Mouse (Mus musculus): ENCODE results near the gene Carmil3. TPM values are rescaled to one million over a fixed set of nuclear protein-coding genes. Genes with fewer than 3 reads are reported as not detected.

Carmil3 gene
- polyA plus RNA-seq, 1 experiment from 2014 or later, result 1.8 TPM

DNA sequence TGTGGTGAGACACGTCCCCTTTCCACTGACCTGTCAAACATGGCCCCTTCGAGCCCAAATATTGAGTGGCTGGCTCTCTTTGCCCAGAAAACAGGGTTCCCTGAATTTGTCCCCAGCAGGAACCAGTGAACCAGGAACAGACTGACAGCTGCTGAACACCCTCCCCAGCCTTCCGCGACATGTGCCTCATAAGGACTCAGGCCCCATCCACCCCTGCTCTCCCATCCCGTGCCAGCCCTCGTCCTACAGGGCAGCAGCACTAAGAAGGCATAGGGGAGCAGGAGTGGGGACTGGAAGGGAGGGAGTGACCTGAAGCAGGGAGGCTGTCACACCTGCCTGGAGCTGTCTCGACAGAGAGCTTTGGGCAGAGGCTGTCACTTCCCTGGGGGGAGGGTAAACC, 17.4 kb downstream of the Carmil3 start:
- H3K9ac ChIP-seq (ENCODE audit: low read length), result no peak overlapping the region; the same call in 1 of the 2 replicates
- 50% methylated on average over 7 of the region's 7 CpGs for WGBS
- H3K4me3 ChIP-seq (replicated peaks; ENCODE audit: low read length), result no peak overlapping the region
- H3K27me3 ChIP-seq (ENCODE audit: control insufficient read depth, insufficient read depth, low read length), result peaks cover 10% of the 10 kb centered on the region
- H3K36me3 ChIP-seq (ENCODE audit: control insufficient read depth, insufficient read depth, low read length), result no peaks in the 10 kb centered on the region
- ATAC-seq (ENCODE audit: insufficient read depth, low FRiP score), result no peak
- no peak overlapping the region for H3K4me2 ChIP-seq (ENCODE audit: low read depth, low read length)
- no peak overlapping the region for H3K27ac ChIP-seq (ENCODE audit: low read length)
- H3K4me1 ChIP-seq (ENCODE audit: control insufficient read depth, insufficient read depth, low read length), result peaks cover 5% of the 10 kb centered on the region; the same call in 1 of the 2 replicates
- no peaks in the 10 kb centered on the region for H3K9me3 ChIP-seq (replicated peaks; ENCODE audit: control insufficient read depth, low read length)

DNA sequence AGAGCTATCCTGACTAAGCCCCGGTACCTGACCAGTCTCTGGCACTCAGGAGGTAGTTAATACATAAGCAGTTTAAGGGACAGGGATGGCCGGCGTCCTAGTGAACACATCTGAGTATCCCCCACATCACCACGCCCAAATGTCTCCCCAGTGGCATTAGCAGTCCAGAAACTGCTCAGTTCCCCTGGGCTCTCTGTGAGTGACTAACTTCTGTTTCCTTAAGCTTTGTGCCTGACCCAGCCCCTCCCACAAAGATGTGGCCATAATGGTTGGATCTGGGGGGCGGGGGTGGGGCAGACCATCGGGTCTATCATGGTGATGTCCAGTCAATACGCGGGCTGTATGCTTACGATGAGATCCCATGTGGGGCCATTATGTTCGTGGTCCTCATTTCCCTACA, 19.1 kb downstream of the Carmil3 start:
- no peak overlapping the region for H3K4me2 ChIP-seq (ENCODE audit: low read depth, low read length)
- H3K4me3 ChIP-seq (replicated peaks; ENCODE audit: low read length), result no peak overlapping the region
- no peaks in the 10 kb centered on the region for H3K36me3 ChIP-seq (ENCODE audit: control insufficient read depth, insufficient read depth, low read length)
- H3K9ac ChIP-seq (ENCODE audit: low read length), result no peak overlapping the region
- H3K27me3 ChIP-seq (ENCODE audit: control insufficient read depth, insufficient read depth, low read length), result peaks cover 10% of the 10 kb centered on the region
- no peak for ATAC-seq (ENCODE audit: insufficient read depth, low FRiP score)
- H3K4me1 ChIP-seq (ENCODE audit: control insufficient read depth, insufficient read depth, low read length), result peaks cover 5% of the 10 kb centered on the region; the same call in 1 of the 2 replicates
- no peak overlapping the region for H3K27ac ChIP-seq (ENCODE audit: low read length)
- WGBS, result 79% methylated on average over 10 of the region's 10 CpGs
- no peaks in the 10 kb centered on the region for H3K9me3 ChIP-seq (replicated peaks; ENCODE audit: control insufficient read depth, low read length)

DNA sequence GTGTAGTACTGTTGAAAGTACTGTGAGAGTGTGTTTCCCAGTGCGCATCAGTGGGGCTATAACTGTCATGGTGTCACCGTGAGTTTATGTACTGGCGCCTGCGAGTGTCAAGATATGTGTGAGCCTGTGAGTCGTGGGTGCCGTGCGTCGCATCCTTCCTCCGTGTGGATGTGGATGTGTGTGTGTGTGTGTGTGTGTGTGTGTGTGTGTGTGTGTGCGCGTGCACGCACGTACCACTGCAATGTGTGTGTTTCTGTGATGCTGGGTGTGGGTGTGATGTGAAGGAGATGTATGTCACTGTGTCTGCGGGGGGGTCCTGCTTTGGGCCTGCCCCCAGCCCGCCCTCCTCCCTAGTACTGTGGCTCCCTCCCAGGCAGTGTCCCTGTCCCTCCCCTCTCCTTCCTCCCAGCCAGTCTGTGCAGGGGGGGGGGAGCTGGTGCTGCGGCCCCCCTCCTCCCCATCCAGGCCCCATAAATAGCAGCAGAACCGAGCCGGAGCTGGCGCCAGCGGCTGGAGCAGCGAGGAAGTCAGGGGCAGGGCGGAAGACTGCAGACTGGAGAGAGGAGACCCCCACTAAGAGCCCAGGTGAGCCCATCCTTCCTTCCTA, 19.8 kb downstream of the Carmil3 start, which contains the start of gene Cpne6:
TSS of gene Cpne6 (plus strand) at position 321 of the 607 bp plus-strand sequence.
- no peak for ATAC-seq (ENCODE audit: insufficient read depth, low FRiP score)
- Histone ChIP-seq H3K9me3 (replicated peaks; ENCODE audit: control insufficient read depth, low read length) (no peaks in the 10 kb centered on the region), H3K4me1 (ENCODE audit: control insufficient read depth, insufficient read depth, low read length) (peaks cover 5% of the 10 kb centered on the region; the same call in 1 of the 2 replicates), H3K4me3 (replicated peaks; ENCODE audit: low read length) (no peak within 1 kb of the TSS), H3K9ac (ENCODE audit: low read length) (no peak within 1 kb of the TSS), H3K27ac (ENCODE audit: low read length) (no peak within 1 kb of the TSS), H3K4me2 (ENCODE audit: low read depth, low read length) (no peak within 1 kb of the TSS), H3K36me3 (ENCODE audit: control insufficient read depth, insufficient read depth, low read length) (no peaks in the 10 kb centered on the region), H3K27me3 (ENCODE audit: control insufficient read depth, insufficient read depth, low read length) (peaks cover 10% of the 10 kb centered on the region)
- WGBS, result 62% methylated on average over 22 of the region's 22 CpGs

DNA sequence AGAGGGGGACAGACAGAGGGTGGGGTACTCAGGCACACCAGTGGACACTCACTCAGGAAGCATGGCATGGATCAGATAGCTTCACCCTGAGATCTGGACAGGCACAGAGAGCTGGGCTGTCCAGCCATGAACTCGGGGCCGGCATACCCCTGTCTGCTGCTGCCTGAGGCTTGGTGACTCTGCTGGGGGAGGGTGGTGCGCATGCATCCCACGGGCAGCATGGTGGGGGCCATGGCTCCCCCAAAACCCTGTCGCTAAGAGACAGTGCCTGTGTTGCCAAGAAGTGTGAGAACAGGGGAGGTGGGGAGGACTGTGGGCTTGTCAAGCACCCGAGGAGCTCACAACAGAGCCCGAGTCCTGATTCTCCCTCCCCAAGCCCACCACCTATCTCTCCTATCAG, 20.6 kb downstream of the Carmil3 start:
- Histone ChIP-seq H3K9me3 (replicated peaks; ENCODE audit: control insufficient read depth, low read length) (no peaks in the 10 kb centered on the region), H3K4me2 (ENCODE audit: low read depth, low read length) (no peak overlapping the region), H3K9ac (ENCODE audit: low read length) (no peak overlapping the region), H3K27ac (ENCODE audit: low read length) (no peak overlapping the region), H3K27me3 (ENCODE audit: control insufficient read depth, insufficient read depth, low read length) (peaks cover 10% of the 10 kb centered on the region), H3K4me1 (ENCODE audit: control insufficient read depth, insufficient read depth, low read length) (peaks cover 5% of the 10 kb centered on the region; the same call in 1 of the 2 replicates), H3K4me3 (replicated peaks; ENCODE audit: low read length) (no peak overlapping the region), H3K36me3 (ENCODE audit: control insufficient read depth, insufficient read depth, low read length) (no peaks in the 10 kb centered on the region)
- no peak for ATAC-seq (ENCODE audit: insufficient read depth, low FRiP score)
- 52% methylated on average over 7 of the region's 7 CpGs for WGBS

DNA sequence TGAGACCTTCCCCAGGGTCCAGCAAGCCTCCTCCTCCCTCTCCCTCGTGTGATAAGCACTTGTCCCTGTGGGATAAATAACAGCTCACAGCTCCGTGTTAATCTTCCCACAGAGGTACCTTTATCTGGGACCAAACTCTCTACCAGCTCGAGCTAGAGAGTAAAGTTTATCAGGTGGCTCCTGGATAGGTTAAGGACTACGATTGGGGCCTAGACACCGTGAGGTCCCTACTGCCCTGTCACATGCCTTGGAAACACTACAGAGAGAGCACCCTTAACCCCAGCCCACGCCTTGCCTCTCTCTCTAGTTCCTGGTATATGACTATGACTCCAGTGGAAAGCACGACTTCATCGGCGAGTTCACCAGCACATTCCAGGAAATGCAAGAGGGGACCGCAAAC, 23.5 kb downstream of the Carmil3 start:
- WGBS, result 61% methylated on average over 10 of the region's 10 CpGs
- no peak for ATAC-seq (ENCODE audit: insufficient read depth, low FRiP score)
- Histone ChIP-seq H3K27ac (ENCODE audit: low read length) (no peak overlapping the region), H3K4me1 (ENCODE audit: control insufficient read depth, insufficient read depth, low read length) (peaks cover 5% of the 10 kb centered on the region; the same call in 1 of the 2 replicates), H3K9ac (ENCODE audit: low read length) (no peak overlapping the region), H3K36me3 (ENCODE audit: control insufficient read depth, insufficient read depth, low read length) (no peaks in the 10 kb centered on the region), H3K9me3 (replicated peaks; ENCODE audit: control insufficient read depth, low read length) (no peaks in the 10 kb centered on the region), H3K27me3 (ENCODE audit: control insufficient read depth, insufficient read depth, low read length) (peaks cover 10% of the 10 kb centered on the region), H3K4me3 (replicated peaks; ENCODE audit: low read length) (no peak overlapping the region), H3K4me2 (ENCODE audit: low read depth, low read length) (no peak overlapping the region)

DNA sequence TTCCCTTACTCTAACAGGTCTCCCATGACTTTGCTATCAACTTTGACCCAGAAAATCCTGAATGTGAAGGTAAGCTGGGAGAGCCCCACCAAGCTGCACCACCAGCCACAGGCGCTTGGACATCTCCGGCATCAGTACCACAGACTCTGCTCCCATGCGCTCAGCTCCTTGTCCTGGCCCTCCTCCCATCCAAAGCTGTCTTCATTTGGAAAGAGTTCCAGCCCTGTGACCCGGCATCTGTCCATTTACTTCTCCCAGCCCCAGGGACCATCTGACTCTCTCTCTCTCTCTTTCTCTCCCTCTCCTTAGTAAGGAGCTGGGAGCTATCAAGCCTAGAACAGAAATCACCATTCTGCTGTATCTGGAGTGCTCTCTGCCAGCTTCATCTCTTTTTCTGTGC, 25.4 kb downstream of the Carmil3 start:
- WGBS, result 84% methylated on average over 4 of the region's 4 CpGs
- no peak for ATAC-seq (ENCODE audit: insufficient read depth, low FRiP score)

DNA sequence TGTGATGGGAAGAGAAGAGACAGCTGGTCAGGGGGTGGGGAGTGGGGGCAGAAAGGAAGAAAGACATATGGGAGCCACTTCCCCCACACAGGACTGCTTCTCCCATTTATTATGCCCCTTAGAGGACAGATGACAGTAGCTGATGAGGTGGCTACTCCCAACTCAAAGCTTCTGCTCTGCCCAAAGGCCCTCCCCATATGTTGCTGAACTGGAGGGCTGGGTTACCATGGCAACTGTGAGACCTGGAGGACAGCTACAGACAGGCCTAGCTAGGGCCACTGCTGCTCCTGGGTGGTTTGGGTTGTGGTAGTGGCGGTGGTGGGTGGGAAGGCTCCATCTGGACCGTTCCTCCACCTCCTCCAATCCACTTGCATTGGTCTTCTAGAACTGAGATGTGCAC, 28.4 kb downstream of the Carmil3 start:
- H3K4me2 ChIP-seq (ENCODE audit: low read depth, low read length), result no peak overlapping the region
- no peak overlapping the region for H3K4me3 ChIP-seq (replicated peaks; ENCODE audit: low read length)
- ATAC-seq (ENCODE audit: insufficient read depth, low FRiP score), result no peak
- no peaks in the 10 kb centered on the region for H3K4me1 ChIP-seq (ENCODE audit: control insufficient read depth, insufficient read depth, low read length)
- 80% methylated on average over 2 of the region's 2 CpGs for WGBS
- peaks cover 19% of the 10 kb centered on the region for H3K27me3 ChIP-seq (ENCODE audit: control insufficient read depth, insufficient read depth, low read length)
- no peaks in the 10 kb centered on the region for H3K36me3 ChIP-seq (ENCODE audit: control insufficient read depth, insufficient read depth, low read length)
- H3K9me3 ChIP-seq (replicated peaks; ENCODE audit: control insufficient read depth, low read length), result no peaks in the 10 kb centered on the region
- no peak overlapping the region for H3K27ac ChIP-seq (ENCODE audit: low read length)
- H3K9ac ChIP-seq (ENCODE audit: low read length), result no peak overlapping the region

More for the DNA sequence above, 25.4 kb downstream of the Carmil3 start:
- Histone ChIP-seq H3K4me2 (ENCODE audit: low read depth, low read length) (no peak overlapping the region), H3K4me1 (ENCODE audit: control insufficient read depth, insufficient read depth, low read length) (0 out of 2 replicates have a peak, but pooled peaks cover 2% of the 10 kb centered on the region), H3K4me3 (replicated peaks; ENCODE audit: low read length) (no peak overlapping the region), H3K27ac (ENCODE audit: low read length) (no peak overlapping the region), H3K36me3 (ENCODE audit: control insufficient read depth, insufficient read depth, low read length) (no peaks in the 10 kb centered on the region), H3K9me3 (replicated peaks; ENCODE audit: control insufficient read depth, low read length) (no peaks in the 10 kb centered on the region), H3K27me3 (ENCODE audit: control insufficient read depth, insufficient read depth, low read length) (peaks cover 14% of the 10 kb centered on the region), H3K9ac (ENCODE audit: low read length) (no peak overlapping the region)

DNA sequence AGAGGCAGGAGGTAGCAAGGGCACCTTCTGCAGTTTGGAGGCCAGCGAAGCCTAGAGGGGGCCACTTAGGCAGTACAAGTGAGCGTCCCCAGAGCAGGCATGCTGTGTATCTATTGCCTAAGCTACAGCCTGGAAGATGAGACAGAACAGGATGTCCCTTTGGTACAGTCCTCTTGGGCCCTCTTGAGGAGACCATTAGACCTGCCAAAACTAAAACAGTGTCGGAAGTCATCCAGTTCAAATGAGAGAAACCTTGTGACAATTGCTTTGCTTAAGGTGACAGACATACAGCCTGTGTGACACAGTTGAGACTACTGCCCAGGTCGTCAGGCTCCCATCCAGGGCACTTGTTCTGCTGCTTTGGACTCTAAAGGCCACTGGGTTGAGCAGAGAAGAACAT, 29.2 kb downstream of the Carmil3 start:
- no peaks in the 10 kb centered on the region for H3K36me3 ChIP-seq (ENCODE audit: control insufficient read depth, insufficient read depth, low read length)
- no peak for ATAC-seq (ENCODE audit: insufficient read depth, low FRiP score)
- no peak overlapping the region for H3K9ac ChIP-seq (ENCODE audit: low read length)
- H3K4me1 ChIP-seq (ENCODE audit: control insufficient read depth, insufficient read depth, low read length), result no peaks in the 10 kb centered on the region
- no peak overlapping the region for H3K4me3 ChIP-seq (replicated peaks; ENCODE audit: low read length)
- peaks cover 19% of the 10 kb centered on the region for H3K27me3 ChIP-seq (ENCODE audit: control insufficient read depth, insufficient read depth, low read length)
- WGBS, result 74% methylated on average over 4 of the region's 4 CpGs
- no peaks in the 10 kb centered on the region for H3K9me3 ChIP-seq (replicated peaks; ENCODE audit: control insufficient read depth, low read length)
- H3K27ac ChIP-seq (ENCODE audit: low read length), result no peak overlapping the region
- H3K4me2 ChIP-seq (ENCODE audit: low read depth, low read length), result no peak overlapping the region

DNA sequence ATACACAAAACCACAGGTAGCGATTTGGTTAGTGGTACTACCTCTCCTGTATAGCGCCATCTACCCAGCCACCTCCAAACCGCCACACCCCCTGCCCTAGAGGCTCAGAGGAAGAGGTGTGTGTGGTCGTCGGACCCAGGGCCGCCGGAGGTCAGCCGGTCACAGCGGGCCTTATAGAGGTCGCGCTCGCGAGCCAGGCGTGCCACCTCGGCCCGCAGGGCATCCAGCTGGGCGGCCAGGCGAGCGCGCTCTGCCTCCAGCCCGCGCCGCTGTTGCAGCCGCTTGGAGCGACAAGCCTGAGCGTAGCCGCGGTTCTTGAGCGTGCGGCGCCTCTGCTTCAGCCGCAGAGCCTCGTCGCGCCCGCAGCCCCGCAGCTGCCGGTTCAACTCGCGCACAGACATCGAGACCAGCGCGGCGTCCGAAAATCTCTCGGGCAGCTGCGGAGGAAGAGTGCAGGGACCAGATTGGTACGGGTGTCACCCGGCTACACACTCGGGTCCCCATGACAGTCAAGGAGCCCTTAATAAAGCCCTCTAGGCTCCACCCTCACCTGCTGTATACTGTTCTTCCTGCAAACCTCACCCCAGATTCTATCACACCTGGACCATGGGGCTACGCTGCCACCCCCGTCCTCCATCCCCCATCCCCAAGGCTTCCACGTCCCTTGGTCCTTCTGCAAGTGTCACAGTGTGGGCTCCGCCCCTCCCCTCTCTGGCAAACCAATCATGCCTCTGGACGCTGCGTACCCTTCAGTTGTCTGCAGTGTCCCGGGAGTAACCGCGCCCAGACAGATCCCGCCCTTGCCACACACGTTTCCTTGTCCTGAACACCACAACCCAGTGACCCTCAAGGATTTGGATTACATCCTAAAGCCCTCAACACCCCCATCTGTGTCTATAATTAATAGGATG, 30.3 kb downstream of the Carmil3 start:
- peak overlapping the region; percentile 65 for H3K9ac ChIP-seq (ENCODE audit: low read length)
- no peak overlapping the region for H3K27ac ChIP-seq (ENCODE audit: low read length)
- no peaks in the 10 kb centered on the region for H3K9me3 ChIP-seq (replicated peaks; ENCODE audit: control insufficient read depth, low read length)
- H3K4me1 ChIP-seq (ENCODE audit: control insufficient read depth, insufficient read depth, low read length), result no peaks in the 10 kb centered on the region
- peak overlapping the region; percentile 89 for H3K4me2 ChIP-seq (ENCODE audit: low read depth, low read length)
- peaks cover 19% of the 10 kb centered on the region for H3K27me3 ChIP-seq (ENCODE audit: control insufficient read depth, insufficient read depth, low read length)
- H3K36me3 ChIP-seq (ENCODE audit: control insufficient read depth, insufficient read depth, low read length), result no peaks in the 10 kb centered on the region
- under 1% methylated on average over 61 of the region's 61 CpGs for WGBS
- ATAC-seq (ENCODE audit: insufficient read depth, low FRiP score), result peak; percentile 44
- H3K4me3 ChIP-seq (replicated peaks; ENCODE audit: low read length), result peak overlapping the region; percentile 52
